Mouse (Mus musculus): ENCODE data around the gene Dpysl5.

Gene Dpysl5

GRCm38 (mm10) chr5:30824124-30824988, 113.0 kb downstream of the Dpysl5 start:
- no peak for DNase-seq (ENCODE audit: low spot score)

GRCm38 (mm10) chr5:30825166-30825565, 113.8 kb downstream of the Dpysl5 start:
- no peak for DNase-seq (ENCODE audit: low spot score)

GRCm38 (mm10) chr5:30825821-30826220, 114.5 kb downstream of the Dpysl5 start:
- DNase-seq (ENCODE audit: low spot score), result no peak

GRCm38 (mm10) chr5:30833416-30833815, 122.1 kb downstream of the Dpysl5 start:
- DNase-seq (ENCODE audit: low spot score), result no peak

GRCm38 (mm10) chr5:30839731-30840130, 128.4 kb downstream of the Dpysl5 start:
- no peak for DNase-seq (ENCODE audit: low spot score)

- DNase-seq (ENCODE audit: low spot score), result no peak
Measured at GRCm38 (mm10) chr5:30841896-30842295, 130.5 kb downstream of the Dpysl5 start.

All from layer of hippocampus, adult 11-12 months (tissue).